Mouse (Mus musculus): ENCODE measurements around the gene Impdh2. TPM values are rescaled to one million over a fixed set of nuclear protein-coding genes. Genes with fewer than 3 reads are reported as not detected.
"Not testable (repeated sequence)": the region's sequence is repeated elsewhere in the genome, so short reads cannot be mapped to it uniquely, and the experiment has no call there.

The Impdh2 gene
- polyA plus RNA-seq, 1 experiment from 2014 or later: 81.6 TPM

DNA sequence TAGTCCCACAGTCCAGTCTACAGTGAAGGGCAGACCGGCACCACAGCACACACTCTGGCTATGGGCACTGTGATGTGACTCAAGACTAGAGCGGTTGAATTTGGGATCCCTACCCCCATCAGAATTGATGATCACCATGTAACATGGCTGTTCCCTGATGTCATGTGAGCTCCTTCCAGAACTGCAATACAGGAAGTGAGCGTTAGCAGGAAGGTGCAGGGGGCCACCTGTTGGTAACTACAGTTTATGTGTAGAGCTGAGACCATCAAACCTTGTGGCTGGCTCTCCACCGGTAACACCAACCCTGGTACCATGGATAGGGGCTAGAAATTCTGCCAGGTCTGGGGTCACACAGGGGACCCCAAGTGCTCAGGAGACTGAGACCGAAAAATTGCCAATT, 29.1 kb downstream of the Impdh2 start:
- Histone ChIP-seq H3K27ac (peak overlapping the region; percentile 80), H3K27me3 (no peaks in the 10 kb centered on the region), H3K4me1 (replicated peaks) (peaks cover 43% of the 10 kb centered on the region), H3K4me2 (no peak overlapping the region), H3K4me3 (no peak overlapping the region), H3K9me3 (replicated peaks) (no peaks in the 10 kb centered on the region), H3K36me3 (no peaks in the 10 kb centered on the region), H3K9ac (no peak overlapping the region)
- WGBS: 70% methylated on average over 5 of the region's 5 CpGs
- ATAC-seq (replicated peaks; ENCODE audit: insufficient number of reproducible peaks, insufficient read depth, low FRiP score, low read depth): no peak

DNA sequence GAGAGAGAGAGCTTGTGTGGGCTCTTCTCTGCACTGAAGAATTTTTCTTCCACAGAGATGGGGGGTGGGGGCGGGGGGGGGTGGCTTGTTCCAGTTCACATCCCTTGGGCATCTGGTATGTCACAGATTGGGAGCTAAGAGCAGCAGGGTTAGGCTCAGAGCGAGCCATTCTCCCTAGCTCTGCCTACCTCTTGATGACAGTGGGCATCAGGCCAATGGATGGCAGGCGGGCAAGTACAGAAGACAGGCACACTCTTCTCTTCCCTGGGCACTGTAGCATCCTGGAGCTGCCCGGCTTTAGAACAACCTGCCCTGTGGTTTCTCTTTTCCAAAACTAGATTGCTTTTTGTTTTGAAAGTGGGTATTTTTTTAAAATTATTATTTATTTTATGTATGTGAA, 31.4 kb downstream of the Impdh2 start:
- ATAC-seq (replicated peaks; ENCODE audit: insufficient number of reproducible peaks, insufficient read depth, low FRiP score, low read depth): no peak
- Histone ChIP-seq H3K4me1 (replicated peaks) (peaks cover 43% of the 10 kb centered on the region), H3K9me3 (replicated peaks) (no peaks in the 10 kb centered on the region), H3K9ac (no peak overlapping the region), H3K36me3 (no peaks in the 10 kb centered on the region), H3K27ac (no peak overlapping the region), H3K4me3 (no peak overlapping the region), H3K27me3 (no peaks in the 10 kb centered on the region), H3K4me2 (no peak overlapping the region)
- WGBS: 83% methylated on average over 4 of the region's 4 CpGs

DNA sequence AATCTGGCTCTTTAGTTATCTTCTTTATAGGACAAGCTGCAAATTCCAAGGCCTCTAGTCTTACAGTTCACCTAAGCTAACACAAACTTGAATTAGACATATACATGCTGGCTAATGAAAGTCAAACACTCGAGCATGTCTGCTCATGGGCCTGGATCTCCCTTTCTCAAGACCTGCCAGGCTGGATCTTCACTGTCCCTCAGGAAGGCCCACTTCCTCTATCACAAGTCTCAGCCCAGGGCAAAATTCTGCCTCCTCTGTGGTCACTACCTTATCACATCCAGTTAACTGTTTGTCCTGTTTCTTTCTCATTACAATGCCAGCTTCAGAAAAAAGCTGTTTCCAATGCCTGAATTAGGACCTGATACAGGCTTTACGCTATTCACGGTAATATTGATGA, 34.3 kb downstream of the Impdh2 start:
- Histone ChIP-seq H3K4me3 (no peak overlapping the region), H3K27ac (peak overlapping the region; percentile 70), H3K9me3 (replicated peaks) (no peaks in the 10 kb centered on the region), H3K27me3 (no peaks in the 10 kb centered on the region), H3K4me2 (peak overlapping the region; percentile 1; the same call in 1 of the 2 replicates), H3K4me1 (replicated peaks) (peaks cover 26% of the 10 kb centered on the region), H3K36me3 (no peaks in the 10 kb centered on the region), H3K9ac (no peak overlapping the region)
- 34% methylated on average over 3 of the region's 3 CpGs for WGBS
- ATAC-seq (replicated peaks; ENCODE audit: insufficient number of reproducible peaks, insufficient read depth, low FRiP score, low read depth): no peak

DNA sequence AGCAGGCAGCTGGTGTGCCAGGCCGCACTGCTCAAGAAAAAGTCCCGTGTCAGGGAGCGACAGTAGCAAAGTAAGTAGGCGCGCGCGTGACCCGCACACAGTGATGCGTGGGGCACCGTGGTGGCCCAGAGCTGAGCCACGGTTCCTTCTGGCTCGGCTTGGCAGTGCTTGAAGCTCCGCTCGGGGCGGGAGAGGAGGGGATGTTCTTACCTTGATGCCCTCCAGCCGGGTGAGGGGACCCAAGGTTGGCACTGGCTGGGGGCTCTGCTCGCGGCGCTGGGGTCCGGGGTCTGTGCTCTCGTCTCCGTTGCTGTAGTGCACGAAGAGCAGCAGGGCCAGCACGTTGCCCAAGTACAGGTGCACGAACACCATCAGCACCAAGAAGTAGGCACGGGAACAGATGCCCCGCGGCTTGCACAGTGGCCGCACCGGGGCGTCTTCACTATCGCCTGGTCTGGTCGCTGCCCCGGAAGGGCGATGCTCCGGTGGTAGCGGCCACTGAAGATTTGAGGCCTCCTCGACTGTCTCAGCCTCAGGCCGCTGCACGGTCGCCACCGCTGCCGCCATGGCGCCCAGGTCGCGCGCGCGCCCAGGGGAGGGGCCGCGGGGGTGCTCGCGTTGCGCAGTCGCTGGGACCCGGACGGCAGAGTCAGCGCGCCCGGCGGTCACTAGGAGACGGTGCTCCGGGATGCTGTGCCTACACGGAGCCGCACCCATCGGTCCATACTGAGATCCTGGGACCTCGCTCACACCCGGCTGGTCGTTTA, 37.1 kb downstream of the Impdh2 start, which contains the start of gene P4htm:
Gene P4htm, minus strand, starts transcription at position 670 of the 767 bp plus-strand sequence.
- peak; percentile 79 for ATAC-seq (replicated peaks; ENCODE audit: insufficient number of reproducible peaks, insufficient read depth, low FRiP score, low read depth)
- Histone ChIP-seq H3K27me3 (no peaks in the 10 kb centered on the region), H3K27ac (peak within 1 kb of the TSS; percentile 75), H3K4me1 (replicated peaks) (peaks cover 29% of the 10 kb centered on the region), H3K4me2 (peak within 1 kb of the TSS; percentile 89), H3K9me3 (replicated peaks) (no peaks in the 10 kb centered on the region), H3K4me3 (peak within 1 kb of the TSS; percentile 79), H3K9ac (peak within 1 kb of the TSS; percentile 82), H3K36me3 (no peaks in the 10 kb centered on the region)
- WGBS: 2% methylated on average over 69 of the region's 69 CpGs

DNA sequence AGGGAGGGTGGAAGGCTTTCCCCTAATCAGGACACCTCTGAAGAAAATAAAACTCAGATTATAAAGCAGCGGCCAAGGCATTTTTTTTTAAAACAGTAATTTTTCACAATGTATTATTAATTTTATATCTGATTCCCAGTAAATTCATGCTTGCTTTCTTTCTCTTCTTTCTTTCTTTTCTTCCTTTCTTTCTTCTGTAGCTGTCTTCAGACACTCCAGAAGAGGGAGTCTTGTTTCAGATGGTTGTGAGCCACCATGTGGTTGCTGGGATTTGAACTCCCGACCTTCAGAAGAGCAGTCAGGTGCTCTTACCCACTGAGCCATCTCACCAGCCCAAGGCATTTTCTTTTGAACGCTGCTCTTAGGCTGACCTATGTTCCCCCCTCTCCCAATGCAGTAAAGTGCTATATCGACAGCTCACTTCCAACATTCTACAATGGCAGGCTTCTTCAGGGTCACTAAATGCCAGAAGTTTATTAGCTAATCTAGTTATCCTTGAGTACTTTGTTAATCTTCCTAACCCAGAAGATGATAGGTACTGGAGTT, 39.0 kb downstream of the Impdh2 start:
- no peak for ATAC-seq (replicated peaks; ENCODE audit: insufficient number of reproducible peaks, insufficient read depth, low FRiP score, low read depth)
- Histone ChIP-seq H3K36me3 (peaks cover 18% of the 10 kb centered on the region), H3K4me2 (no peak overlapping the region), H3K27me3 (no peaks in the 10 kb centered on the region), H3K4me1 (replicated peaks) (peaks cover 26% of the 10 kb centered on the region), H3K4me3 (no peak overlapping the region), H3K9me3 (replicated peaks) (no peaks in the 10 kb centered on the region), H3K27ac (no peak overlapping the region), H3K9ac (no peak overlapping the region)
- 70% methylated on average over 4 of the region's 4 CpGs for WGBS

DNA sequence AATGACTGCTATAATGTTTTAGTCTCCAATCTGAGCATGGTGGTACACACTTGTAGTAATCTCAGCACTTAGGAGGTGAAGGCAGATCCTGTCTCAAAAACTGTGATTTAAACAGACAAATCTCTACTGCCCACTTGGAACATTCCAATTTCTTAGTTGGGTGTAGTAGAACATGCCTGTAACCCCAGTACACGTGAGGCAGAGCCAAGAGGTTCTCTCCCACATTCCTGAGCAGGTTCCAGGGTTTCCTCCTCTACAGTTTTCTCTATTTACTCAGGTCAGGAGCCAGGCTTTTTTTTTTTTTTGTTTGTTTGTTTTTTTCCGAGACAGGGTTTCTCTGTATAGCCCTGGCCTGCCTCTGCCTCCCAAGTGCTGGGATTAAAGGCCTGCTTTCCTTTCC, 39.9 kb downstream of the Impdh2 start:
- Histone ChIP-seq H3K9ac (no peak overlapping the region), H3K4me1 (replicated peaks) (peaks cover 26% of the 10 kb centered on the region), H3K4me2 (no peak overlapping the region), H3K27ac (no peak overlapping the region), H3K27me3 (no peaks in the 10 kb centered on the region), H3K36me3 (peaks cover 26% of the 10 kb centered on the region), H3K9me3 (replicated peaks) (no peaks in the 10 kb centered on the region), H3K4me3 (no peak overlapping the region)
- no peak for ATAC-seq (replicated peaks; ENCODE audit: insufficient number of reproducible peaks, insufficient read depth, low FRiP score, low read depth)
- 44% methylated on average over 2 of the region's 2 CpGs for WGBS

DNA sequence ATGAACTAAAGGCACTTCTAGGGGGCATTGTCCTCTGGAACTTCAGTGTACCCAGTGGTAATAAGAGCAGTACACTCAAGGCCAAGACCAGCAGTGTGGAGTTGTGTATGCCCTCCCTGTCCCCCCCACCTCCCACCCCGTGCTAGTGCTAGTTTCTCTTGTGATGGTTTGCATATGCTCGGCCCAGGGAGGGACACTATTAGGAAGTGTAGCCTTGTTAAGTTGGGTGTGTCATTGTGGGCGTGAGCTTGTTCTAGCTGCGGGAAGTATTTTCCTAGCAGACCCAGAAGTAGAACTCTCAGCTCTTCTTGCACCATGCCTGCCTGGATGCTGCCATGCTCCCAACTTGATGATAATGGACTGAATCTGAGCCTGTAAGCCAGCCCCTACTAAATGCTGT, 41.9 kb downstream of the Impdh2 start:
- H3K4me1 ChIP-seq (replicated peaks): peaks cover 18% of the 10 kb centered on the region
- no peak overlapping the region for H3K27ac ChIP-seq
- no peaks in the 10 kb centered on the region for H3K9me3 ChIP-seq (replicated peaks)
- H3K36me3 ChIP-seq: peaks cover 43% of the 10 kb centered on the region
- H3K9ac ChIP-seq: no peak overlapping the region
- no peak for ATAC-seq (replicated peaks; ENCODE audit: insufficient number of reproducible peaks, insufficient read depth, low FRiP score, low read depth)
- H3K4me2 ChIP-seq: no peak overlapping the region
- WGBS: 75% methylated on average over 4 of the region's 4 CpGs
- no peaks in the 10 kb centered on the region for H3K27me3 ChIP-seq
- H3K4me3 ChIP-seq: no peak overlapping the region

DNA sequence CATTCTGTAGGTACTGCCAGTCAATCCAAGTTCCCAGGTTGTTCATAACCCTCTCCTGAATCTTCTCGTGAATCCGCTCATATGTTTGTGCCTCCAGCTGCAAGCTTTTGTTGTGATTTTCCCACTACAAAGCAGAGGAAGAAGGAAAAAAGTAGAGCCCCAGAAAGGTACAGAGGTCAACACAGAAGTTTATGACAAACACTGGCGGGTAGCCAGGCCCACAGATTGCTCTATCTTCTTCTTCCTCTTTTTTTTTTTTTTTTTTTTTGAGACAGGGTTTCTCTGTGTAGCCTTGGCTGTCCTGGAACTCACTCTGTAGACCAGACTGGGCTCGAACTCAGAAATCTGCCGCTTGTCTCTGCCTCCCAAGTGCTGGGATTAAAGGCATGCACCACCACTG, 47.8 kb downstream of the Impdh2 start:
- H3K9me3 ChIP-seq (replicated peaks); ATAC-seq (replicated peaks; ENCODE audit: insufficient number of reproducible peaks, insufficient read depth, low FRiP score, low read depth); H3K4me2 ChIP-seq; H3K27me3 ChIP-seq; H3K9ac ChIP-seq; H3K4me1 ChIP-seq (replicated peaks); H3K27ac ChIP-seq; H3K4me3 ChIP-seq: not testable (repeated sequence)
- peaks cover 96% of the 10 kb centered on the region for H3K36me3 ChIP-seq
- WGBS: 84% methylated on average over 5 of the region's 5 CpGs

DNA sequence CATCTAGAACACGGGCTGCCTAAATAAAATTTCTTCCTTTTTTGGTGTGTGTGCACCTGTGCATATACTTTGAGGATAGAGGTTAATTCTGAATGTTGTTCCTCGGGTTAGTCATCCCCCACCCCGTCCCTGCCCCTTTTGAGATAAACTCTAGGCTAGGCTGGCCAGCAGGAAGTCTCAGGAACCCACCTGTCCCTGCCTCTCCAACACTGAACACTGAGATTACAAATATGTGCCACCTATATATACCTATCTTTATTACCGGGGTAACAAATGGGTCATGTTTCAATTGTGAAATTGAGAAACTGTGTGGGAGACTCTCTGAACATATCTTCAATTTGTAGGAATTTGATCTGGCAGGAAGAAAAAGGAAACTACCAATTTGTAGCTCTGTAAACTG, 48.8 kb downstream of the Impdh2 start:
- Histone ChIP-seq H3K9ac (no peak overlapping the region), H3K27me3 (no peaks in the 10 kb centered on the region), H3K4me2 (no peak overlapping the region), H3K4me1 (replicated peaks) (peaks cover 8% of the 10 kb centered on the region), H3K27ac (no peak overlapping the region), H3K9me3 (replicated peaks) (no peaks in the 10 kb centered on the region), H3K36me3 (peaks cover 92% of the 10 kb centered on the region), H3K4me3 (no peak overlapping the region)
- 82% methylated on average over 4 of the region's 4 CpGs for WGBS
- ATAC-seq (replicated peaks; ENCODE audit: insufficient number of reproducible peaks, insufficient read depth, low FRiP score, low read depth): no peak

DNA sequence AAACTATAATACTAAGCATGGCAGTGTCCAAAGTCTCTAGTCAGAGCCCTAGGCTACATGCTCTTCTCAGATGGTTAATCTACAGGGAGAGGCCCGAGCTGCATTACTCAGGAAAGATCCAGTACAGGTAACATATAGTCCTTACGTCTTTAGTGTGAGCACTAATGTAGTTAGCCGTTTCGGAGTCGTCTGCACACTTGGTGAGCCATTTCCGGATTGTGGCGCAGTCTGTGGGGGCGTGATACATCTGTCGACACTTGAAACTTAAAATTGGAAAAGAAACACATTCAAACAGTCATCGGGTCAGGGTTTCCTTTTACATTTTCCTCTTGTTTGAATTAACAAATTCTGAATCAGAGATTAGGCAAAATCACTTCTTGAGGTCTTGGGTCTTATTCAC, 51.4 kb downstream of the Impdh2 start:
- ATAC-seq (replicated peaks; ENCODE audit: insufficient number of reproducible peaks, insufficient read depth, low FRiP score, low read depth): no peak
- H3K4me2 ChIP-seq: no peak overlapping the region
- H3K27ac ChIP-seq: no peak overlapping the region
- H3K9me3 ChIP-seq (replicated peaks): no peaks in the 10 kb centered on the region
- H3K4me3 ChIP-seq: no peak overlapping the region
- no peaks in the 10 kb centered on the region for H3K27me3 ChIP-seq
- H3K4me1 ChIP-seq (replicated peaks): peaks cover 3% of the 10 kb centered on the region; the same call in 1 of the 2 replicates
- H3K36me3 ChIP-seq: peaks cover 83% of the 10 kb centered on the region
- WGBS: 90% methylated on average over 10 of the region's 10 CpGs
- H3K9ac ChIP-seq: no peak overlapping the region
